Mouse (Mus musculus) ES-Bruce4 (cell line): ENCODE results near the gene Ear14.

ENCODE experiments used
- CTCF ChIP-seq: IDR thresholded peaks from one replicate; pipeline ENCODE4 v1.8.1; 2011; ENCODE audit warnings: low read depth, low read length
- EP300 ChIP-seq: IDR thresholded peaks from 2 replicates; pipeline ENCODE4 v1.6.1; 2011; ENCODE audit warnings: low read depth, low read length; ENCODE audit not compliant: insufficient read depth
- POLR2A ChIP-seq: IDR thresholded peaks from one replicate; pipeline ENCODE4 v1.8.1; 2011; ENCODE audit warnings: low read length; ENCODE audit not compliant: insufficient read depth

- TF ChIP-seq CTCF (no peak), EP300 (no peak), POLR2A (no peak)
Measured at GRCm38 (mm10) chr14:51165435-51165834, 37.8 kb upstream of the Ear14 start.
